Mouse (Mus musculus) hindbrain, embryonic 15.5 days (tissue): ENCODE measurements at regions not wholly inside any gene's neighbourhood (a gene's known extent, or its start where the extent isn't known, plus 50 kb on each side); places are given as distances from the start of the nearest gene placed in this dataset.

ENCODE experiments used
- ATAC-seq: fragments of 200-750 bp; cut with Nextera tagmentation; 2 replicates; pipeline ENCODE4 v1.8.0; 2017; ENCODE audit warnings: low read depth, moderate number of reproducible peaks, moderate TSS enrichment; ENCODE audit not compliant: low FRiP score
- H3K27ac ChIP-seq: fragments of 300-500 bp; sonication (generic); replicated peaks from 2 replicates; pipeline ENCODE4 v1.5.1; 2015; ENCODE audit warnings: mild to moderate bottlenecking, inconsistent platforms
- H3K27me3 ChIP-seq: fragments of 300-500 bp; sonication (generic); 2 replicates; pipeline ENCODE4 v1.6.1; 2015; ENCODE audit warnings: control low read depth, inconsistent platforms
- H3K36me3 ChIP-seq: fragments of 300-500 bp; sonication (generic); 2 replicates; pipeline ENCODE4 v1.6.1; 2015; ENCODE audit warnings: control low read depth, inconsistent platforms
- H3K4me1 ChIP-seq: fragments of 300-500 bp; sonication (generic); replicated peaks from 2 replicates; pipeline ENCODE4 v1.6.1; 2015; ENCODE audit warnings: control low read depth, inconsistent platforms
- H3K4me2 ChIP-seq: fragments of 300-500 bp; sonication (generic); 2 replicates; pipeline ENCODE4 v1.6.1; 2015; ENCODE audit warnings: moderate library complexity, mild to moderate bottlenecking, inconsistent platforms
- H3K4me3 ChIP-seq: fragments of 300-500 bp; sonication (generic); 2 replicates; pipeline ENCODE4 v1.5.1; 2015; ENCODE audit warnings: mild to moderate bottlenecking, inconsistent platforms
- H3K9ac ChIP-seq: fragments of 300-500 bp; sonication (generic); 2 replicates; pipeline ENCODE4 v1.6.1; 2015; ENCODE audit warnings: inconsistent platforms
- H3K9me3 ChIP-seq: fragments of 300-500 bp; sonication (generic); 2 replicates; pipeline ENCODE4 v1.6.1; 2016; ENCODE audit warnings: control low read depth, inconsistent platforms
- WGBS: fragments of 180-500 bp; shearing (Covaris S2); methylation state at CpG from one replicate; pipeline ENCODE4 v1.1.7; 2015; 5-methylcytosine and 5-hydroxymethylcytosine counted together

DNA sequence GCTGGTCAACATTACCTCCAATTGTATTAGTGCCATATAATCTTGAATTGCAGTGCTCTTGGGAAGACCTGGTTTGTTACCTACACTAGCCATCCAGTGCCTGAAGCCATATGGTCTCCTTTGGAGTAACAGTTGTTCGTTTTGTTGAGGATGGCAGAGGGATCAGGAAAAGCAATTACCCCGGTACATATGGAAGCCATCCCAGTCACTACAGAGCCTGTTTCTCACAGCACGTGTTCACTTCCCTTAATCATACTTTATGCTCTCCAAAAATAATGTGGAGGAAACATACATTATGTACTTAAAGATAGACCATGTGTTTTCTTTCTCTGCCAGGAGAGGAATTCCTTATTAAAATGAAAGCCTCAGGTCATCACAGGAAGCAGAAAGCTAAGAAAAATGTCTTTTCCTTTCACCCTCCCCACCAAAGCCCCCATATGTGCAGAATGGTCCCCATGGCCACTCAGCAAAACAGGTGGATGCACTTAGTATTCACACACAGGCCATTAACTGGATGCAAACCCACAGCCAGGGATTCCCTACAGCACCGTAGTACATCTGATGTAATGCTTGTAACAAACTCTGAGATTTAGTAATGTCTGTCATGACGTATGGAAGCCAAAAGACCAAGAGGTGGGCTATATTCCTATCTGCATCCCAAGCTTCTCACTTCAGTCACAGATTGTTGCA lies 397.4 kb upstream of the Mctp2 start:
- Histone ChIP-seq H3K27ac (no peak overlapping the region), H3K9ac (no peak overlapping the region), H3K4me1 (no peaks in the 10 kb centered on the region), H3K4me3 (no peak overlapping the region), H3K36me3 (no peaks in the 10 kb centered on the region), H3K9me3 (no peaks in the 10 kb centered on the region), H3K4me2 (no peak overlapping the region), H3K27me3 (no peaks in the 10 kb centered on the region)
- WGBS, result 77% methylated on average over 5 of the region's 5 CpGs
- ATAC-seq, result no peak

DNA sequence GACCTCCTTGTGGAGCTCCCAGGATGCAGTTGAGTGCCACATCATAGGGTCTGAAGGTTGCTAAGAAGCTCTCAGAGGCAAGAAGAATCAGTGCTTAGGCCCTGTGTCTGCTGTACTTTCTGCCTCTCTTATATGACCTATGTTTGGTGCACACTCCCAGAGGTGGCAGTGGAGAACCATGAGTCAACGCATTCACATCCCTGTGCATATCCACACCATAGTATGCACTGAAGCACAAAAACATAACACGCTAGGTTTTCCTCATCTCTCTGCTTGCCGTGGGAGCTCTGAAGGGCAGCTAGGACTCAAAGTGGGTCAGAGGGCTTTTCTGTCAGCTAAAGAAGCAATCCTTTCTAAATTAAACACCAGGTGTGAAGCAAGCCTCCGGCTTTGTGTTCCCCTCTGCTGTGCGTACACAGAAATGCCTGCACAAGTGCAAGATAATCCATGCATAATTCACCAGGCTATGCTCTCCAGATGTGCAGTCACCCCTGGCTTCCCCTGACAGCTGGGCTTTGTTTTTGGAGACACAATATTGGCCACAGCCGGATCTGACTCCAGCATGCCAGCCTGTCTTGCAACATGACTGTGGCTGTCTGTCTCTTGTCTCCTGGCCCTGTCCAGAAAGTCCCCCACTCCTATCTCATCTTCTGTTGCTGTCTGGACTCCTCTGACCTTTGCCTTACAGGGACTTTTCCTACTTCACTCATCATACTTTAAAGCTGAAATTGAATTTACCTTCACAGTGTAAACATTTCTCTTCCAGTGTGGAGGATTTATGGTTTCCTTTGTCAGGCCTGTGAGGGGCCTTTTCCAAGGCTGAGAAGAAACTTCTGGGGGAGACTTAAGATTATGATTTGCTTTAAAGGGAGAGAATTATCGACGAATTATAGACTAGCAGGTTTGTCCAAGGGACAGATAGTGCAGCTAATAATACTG lies 405.1 kb upstream of the Mctp2 start:
- no peak overlapping the region for H3K4me2 ChIP-seq
- H3K4me1 ChIP-seq, result no peaks in the 10 kb centered on the region; the same call in 1 of the 2 replicates
- H3K4me3 ChIP-seq, result no peak overlapping the region
- H3K36me3 ChIP-seq, result no peaks in the 10 kb centered on the region
- H3K9ac ChIP-seq, result no peak overlapping the region
- H3K9me3 ChIP-seq, result no peaks in the 10 kb centered on the region
- H3K27ac ChIP-seq, result no peak overlapping the region
- H3K27me3 ChIP-seq, result no peaks in the 10 kb centered on the region
- WGBS, result 68% methylated on average over 8 of the region's 8 CpGs
- ATAC-seq, result no peak

DNA sequence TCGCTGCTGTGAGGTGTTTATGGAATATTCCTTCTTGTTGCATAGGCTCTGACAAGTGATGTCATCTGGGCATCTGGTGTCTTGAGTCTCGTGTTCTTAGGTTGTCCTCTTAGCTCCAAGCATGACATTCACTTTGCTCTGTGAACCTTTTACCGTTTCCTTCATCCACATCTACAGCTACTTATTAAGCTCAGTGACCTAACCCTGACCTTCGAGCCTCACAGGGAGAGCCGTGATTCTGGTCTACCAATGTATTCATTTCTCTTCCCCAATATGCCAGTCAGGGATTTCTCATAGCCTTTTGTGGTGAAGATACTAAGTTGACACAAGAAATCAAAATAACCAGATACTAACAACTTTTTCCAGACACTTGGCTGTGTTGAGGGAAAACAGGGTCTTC lies 409.0 kb upstream of the Mctp2 start:
- Histone ChIP-seq H3K9me3 (no peaks in the 10 kb centered on the region), H3K4me2 (no peak overlapping the region), H3K9ac (no peak overlapping the region), H3K27me3 (no peaks in the 10 kb centered on the region), H3K36me3 (no peaks in the 10 kb centered on the region), H3K4me3 (no peak overlapping the region), H3K27ac (no peak overlapping the region), H3K4me1 (no peaks in the 10 kb centered on the region; the same call in 1 of the 2 replicates)
- ATAC-seq, result no peak
- WGBS, result 67% methylated on average over 5 of the region's 5 CpGs

DNA sequence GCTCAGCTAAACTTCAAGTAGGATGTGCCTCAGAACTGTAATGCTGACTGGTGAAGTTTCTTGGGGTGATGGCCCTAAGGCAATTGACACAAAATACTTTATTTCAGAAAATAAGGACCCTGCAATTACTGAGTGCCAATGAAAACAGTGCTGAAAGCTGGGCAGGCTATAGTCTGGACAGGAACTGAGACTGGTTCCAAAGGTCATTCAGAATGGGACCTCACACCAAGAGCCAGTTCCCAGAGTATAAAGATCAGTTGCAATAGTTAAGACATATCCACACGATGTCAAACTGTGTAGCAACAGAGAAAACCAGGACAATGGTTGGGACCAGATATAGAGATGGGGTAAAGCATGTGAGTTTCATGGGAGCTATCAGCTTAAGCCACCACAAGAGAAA lies 409.6 kb upstream of the Mctp2 start:
- no peak overlapping the region for H3K27ac ChIP-seq
- WGBS, result 77% methylated on average over 1 of the region's 1 CpGs
- no peak for ATAC-seq
- H3K4me3 ChIP-seq, result no peak overlapping the region
- H3K4me1 ChIP-seq, result no peaks in the 10 kb centered on the region; the same call in 1 of the 2 replicates
- no peaks in the 10 kb centered on the region for H3K27me3 ChIP-seq
- no peaks in the 10 kb centered on the region for H3K36me3 ChIP-seq
- no peak overlapping the region for H3K9ac ChIP-seq
- H3K9me3 ChIP-seq, result no peaks in the 10 kb centered on the region
- no peak overlapping the region for H3K4me2 ChIP-seq

DNA sequence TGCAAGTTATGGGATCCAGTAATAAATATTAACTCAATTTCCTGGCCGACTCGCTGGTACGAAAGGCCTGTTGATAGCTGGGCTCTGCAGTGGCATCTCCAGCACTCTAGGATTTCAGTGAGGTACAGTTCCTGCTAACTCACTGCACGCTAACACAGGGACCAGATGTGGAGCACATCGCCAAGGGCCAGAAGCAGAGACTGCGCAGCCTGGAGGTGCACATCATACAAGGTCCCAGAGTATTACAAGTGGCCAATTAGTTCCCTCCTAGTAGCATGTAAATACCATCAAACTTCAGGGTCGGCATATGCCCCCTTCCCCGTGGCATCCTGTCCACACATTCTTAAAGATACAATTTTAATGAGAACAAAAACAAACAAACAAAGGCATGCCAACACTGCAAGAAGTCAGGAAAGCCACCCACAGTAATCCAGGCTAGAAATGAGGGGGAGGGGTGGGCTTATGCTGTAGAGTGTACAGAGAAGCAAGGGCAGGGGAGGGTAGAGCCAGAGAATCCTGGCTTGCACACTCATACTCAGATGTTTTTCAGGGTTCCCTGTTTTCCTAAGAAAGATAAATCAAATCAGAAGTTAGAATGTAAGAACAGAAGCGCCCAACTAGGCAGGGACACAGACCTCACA lies 419.9 kb upstream of the Mctp2 start:
- H3K27me3 ChIP-seq, result no peaks in the 10 kb centered on the region
- no peak overlapping the region for H3K4me2 ChIP-seq
- WGBS, result 78% methylated on average over 9 of the region's 9 CpGs
- H3K4me3 ChIP-seq, result no peak overlapping the region
- no peak overlapping the region for H3K9ac ChIP-seq
- H3K36me3 ChIP-seq, result no peaks in the 10 kb centered on the region
- H3K9me3 ChIP-seq, result no peaks in the 10 kb centered on the region
- H3K4me1 ChIP-seq, result no peaks in the 10 kb centered on the region
- H3K27ac ChIP-seq, result no peak overlapping the region
- no peak for ATAC-seq

DNA sequence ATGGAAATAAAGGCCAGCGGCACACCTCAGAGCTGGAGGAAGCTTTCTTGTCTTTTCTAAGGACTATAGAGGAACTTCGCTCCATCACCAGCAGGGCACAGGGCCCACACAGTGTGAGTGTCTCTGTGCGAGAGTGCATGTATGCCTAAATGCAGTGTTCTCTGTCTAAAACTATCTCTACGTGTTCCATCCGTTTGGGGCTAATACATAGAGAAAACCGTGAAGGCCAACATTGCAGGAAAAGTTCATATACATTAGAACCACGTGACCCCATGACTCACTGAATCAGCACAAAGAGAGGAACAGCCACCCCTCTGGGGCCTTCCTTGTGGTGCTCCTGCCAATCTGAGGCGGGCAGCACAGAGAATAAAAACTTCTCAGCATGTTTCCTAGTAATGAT lies 431.4 kb upstream of the Mctp2 start:
- H3K27me3 ChIP-seq, result no peaks in the 10 kb centered on the region; the same call in 1 of the 2 replicates
- H3K4me3 ChIP-seq, result no peak overlapping the region
- H3K36me3 ChIP-seq, result no peaks in the 10 kb centered on the region
- peaks cover 17% of the 10 kb centered on the region for H3K4me1 ChIP-seq
- H3K9me3 ChIP-seq, result no peaks in the 10 kb centered on the region
- 31% methylated on average over 8 of the region's 8 CpGs for WGBS
- peak; percentile 51; the same call in 1 of the 2 replicates for ATAC-seq
- H3K9ac ChIP-seq, result no peak overlapping the region
- no peak overlapping the region for H3K4me2 ChIP-seq
- H3K27ac ChIP-seq, result no peak overlapping the region

DNA sequence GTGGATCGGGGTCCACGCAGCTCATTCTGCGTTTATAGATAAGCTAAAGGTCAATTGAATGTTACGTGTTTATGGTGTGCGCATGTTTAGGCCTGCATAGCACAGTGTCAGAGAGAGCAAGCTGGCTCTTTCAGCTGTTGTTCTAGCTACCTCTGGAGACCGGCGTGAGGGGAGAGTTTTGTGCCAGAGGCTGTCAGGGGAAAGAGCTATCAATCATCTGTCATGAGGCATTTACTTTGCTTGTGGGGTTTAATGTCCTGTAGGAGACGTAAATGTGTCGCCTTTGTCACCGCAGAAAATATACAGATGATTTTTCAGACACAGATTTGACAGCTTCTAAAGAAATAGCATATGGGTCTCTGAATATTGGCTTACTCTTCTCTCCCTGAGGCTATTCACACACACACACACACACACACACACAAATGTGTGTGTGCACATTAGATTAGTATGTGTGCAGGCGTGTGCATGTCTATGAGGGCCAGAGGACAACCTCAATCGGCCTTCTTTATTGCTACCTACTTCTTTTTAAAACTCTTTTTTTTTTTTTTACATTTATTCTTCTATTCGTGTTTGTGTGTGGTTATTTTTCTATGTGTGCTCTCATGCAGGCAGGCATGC lies 432.0 kb upstream of the Mctp2 start:
- H3K27me3 ChIP-seq, result no peaks in the 10 kb centered on the region; the same call in 1 of the 2 replicates
- no peak overlapping the region for H3K27ac ChIP-seq
- H3K9ac ChIP-seq, result no peak overlapping the region
- no peak for ATAC-seq
- H3K4me3 ChIP-seq, result no peak overlapping the region
- H3K4me2 ChIP-seq, result no peak overlapping the region
- H3K4me1 ChIP-seq, result peaks cover 17% of the 10 kb centered on the region
- WGBS, result 23% methylated on average over 13 of the region's 13 CpGs
- H3K36me3 ChIP-seq, result no peaks in the 10 kb centered on the region
- no peaks in the 10 kb centered on the region for H3K9me3 ChIP-seq

DNA sequence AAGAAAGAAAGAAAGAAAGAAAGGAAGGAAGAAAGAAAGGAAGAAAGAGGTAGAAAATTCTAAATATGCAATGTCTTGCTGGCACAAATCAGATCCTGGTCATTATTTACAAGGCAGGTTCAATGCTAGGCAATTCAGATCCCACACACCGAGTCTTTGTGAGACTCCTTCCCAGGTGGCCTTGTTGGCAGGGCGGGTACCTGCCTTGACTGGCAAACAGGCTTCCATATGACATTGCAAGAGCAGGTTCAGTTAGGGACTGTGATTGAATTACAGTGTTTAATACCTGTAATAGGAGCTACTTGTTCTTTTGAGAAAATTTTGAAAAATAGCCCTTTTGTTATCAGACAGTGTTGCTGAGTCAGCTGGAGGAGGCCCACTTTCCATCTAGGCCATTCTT lies 436.0 kb upstream of the Mctp2 start:
- H3K4me2 ChIP-seq, result no peak overlapping the region
- 70% methylated on average over 2 of the region's 2 CpGs for WGBS
- H3K4me1 ChIP-seq, result peaks cover 17% of the 10 kb centered on the region
- no peak overlapping the region for H3K4me3 ChIP-seq
- H3K9ac ChIP-seq, result no peak overlapping the region
- no peak overlapping the region for H3K27ac ChIP-seq
- ATAC-seq, result no peak
- H3K36me3 ChIP-seq, result no peaks in the 10 kb centered on the region
- H3K27me3 ChIP-seq, result no peaks in the 10 kb centered on the region; the same call in 1 of the 2 replicates
- no peaks in the 10 kb centered on the region for H3K9me3 ChIP-seq

DNA sequence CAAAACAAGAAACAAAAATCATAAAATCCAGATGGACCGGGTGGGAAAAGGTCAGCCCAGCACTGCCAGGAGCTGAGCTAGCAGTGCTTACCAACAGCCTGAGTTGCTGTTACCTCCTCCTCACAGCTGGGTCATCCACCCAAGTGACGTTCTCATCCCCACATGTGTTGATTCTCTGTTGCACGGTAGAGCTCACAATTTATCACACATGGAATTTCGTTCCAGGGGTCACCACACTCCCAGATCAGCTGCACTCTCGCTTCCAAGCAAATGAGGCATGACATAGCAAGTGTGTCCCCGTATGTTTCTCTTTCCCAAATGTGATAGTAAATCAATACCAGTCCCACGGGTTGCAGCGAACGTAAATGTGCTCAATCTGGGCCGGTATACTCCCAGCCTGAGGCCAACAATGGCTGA lies 445.1 kb upstream of the Mctp2 start:
- WGBS, result 22% methylated on average over 10 of the region's 10 CpGs
- no peak overlapping the region for H3K27ac ChIP-seq

DNA sequence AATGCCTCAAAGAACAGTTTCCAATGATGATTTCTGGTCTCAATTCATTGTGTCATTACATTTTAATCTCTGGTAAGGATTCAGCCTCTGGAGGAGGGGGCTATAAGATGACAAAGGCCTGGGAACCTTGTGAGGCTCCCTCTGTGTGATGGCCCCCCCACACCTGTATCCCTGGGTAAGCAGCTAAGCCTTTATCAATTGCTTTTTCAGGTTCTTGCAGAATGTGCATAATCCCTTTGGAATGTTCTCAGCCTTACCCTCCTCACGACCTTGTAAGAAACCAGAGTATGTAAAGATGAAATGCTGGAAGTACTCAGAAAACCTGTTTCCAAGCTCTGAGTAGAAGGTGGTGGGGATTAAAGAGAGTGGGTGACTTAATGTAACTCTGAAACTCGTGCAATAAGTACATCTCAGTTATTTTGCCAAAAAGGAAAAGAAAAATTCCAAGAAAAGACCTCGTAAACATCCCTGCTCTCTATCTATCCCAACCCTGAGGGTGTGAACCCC lies 446.7 kb upstream of the Mctp2 start:
- 70% methylated on average over 3 of the region's 3 CpGs for WGBS
- no peak for ATAC-seq
- Histone ChIP-seq H3K9ac (no peak overlapping the region), H3K36me3 (no peaks in the 10 kb centered on the region), H3K4me1 (peaks cover 12% of the 10 kb centered on the region; the same call in 1 of the 2 replicates), H3K27me3 (no peaks in the 10 kb centered on the region), H3K9me3 (no peaks in the 10 kb centered on the region), H3K4me2 (no peak overlapping the region), H3K4me3 (no peak overlapping the region), H3K27ac (no peak overlapping the region)

More for the DNA sequence above, 445.1 kb upstream of the Mctp2 start:
- no peaks in the 10 kb centered on the region for H3K36me3 ChIP-seq
- ATAC-seq, result peak; percentile 66; the same call in 1 of the 2 replicates
- no peak overlapping the region for H3K4me3 ChIP-seq
- H3K4me2 ChIP-seq, result no peak overlapping the region
- H3K27me3 ChIP-seq, result no peaks in the 10 kb centered on the region
- peaks cover 12% of the 10 kb centered on the region; the same call in 1 of the 2 replicates for H3K4me1 ChIP-seq
- H3K9ac ChIP-seq, result no peak overlapping the region
- H3K9me3 ChIP-seq, result no peaks in the 10 kb centered on the region

DNA sequence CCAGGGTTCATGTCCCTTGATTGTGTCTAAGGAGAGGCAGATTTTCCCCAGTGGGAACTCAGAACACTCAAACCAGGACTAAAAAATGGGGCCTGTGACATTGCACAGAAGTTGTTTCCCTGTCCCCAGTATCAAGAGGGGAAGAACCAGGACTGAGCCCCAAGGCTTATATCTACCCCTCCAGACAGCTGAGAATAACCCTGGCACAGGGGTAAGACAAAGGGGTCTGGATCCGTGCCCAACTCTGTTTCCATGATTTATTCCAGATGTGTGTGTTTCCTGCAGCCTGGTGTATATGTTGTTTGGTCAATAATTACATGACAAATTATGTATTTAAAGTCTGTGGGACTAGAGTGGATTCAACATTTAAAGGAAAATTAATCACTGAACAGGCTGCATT lies 456.3 kb upstream of the Mctp2 start:
- Histone ChIP-seq H3K4me1 (no peaks in the 10 kb centered on the region), H3K9me3 (no peaks in the 10 kb centered on the region), H3K9ac (no peak overlapping the region), H3K4me2 (no peak overlapping the region), H3K27me3 (no peaks in the 10 kb centered on the region), H3K4me3 (no peak overlapping the region), H3K27ac (no peak overlapping the region), H3K36me3 (no peaks in the 10 kb centered on the region)
- ATAC-seq, result no peak
- WGBS, result 34% methylated on average over 1 of the region's 1 CpGs
